Mouse (Mus musculus) yolk sac, embryonic 10.5 days (tissue): ENCODE measurements around the gene Ccdc171.
A peak's percentile ranks its signal among the peaks of the same experiment; 100 is the strongest.

Experiments
- DNase-seq: peaks from one replicate; pipeline ENCODE4 v3.0.0-alpha.2; 2017; ENCODE audit warnings: low spot score

Gene Ccdc171

GRCm38 (mm10) chr4:83794930-83795459, 269.6 kb downstream of the Ccdc171 start:
- no peak for DNase-seq

GRCm38 (mm10) chr4:83797976-83798375, 272.6 kb downstream of the Ccdc171 start:
- no peak for DNase-seq

GRCm38 (mm10) chr4:83798674-83799430, 273.5 kb downstream of the Ccdc171 start:
- no peak for DNase-seq

GRCm38 (mm10) chr4:83800402-83800801, 275.1 kb downstream of the Ccdc171 start:
- DNase-seq = no peak

- DNase-seq = no peak
Observed at GRCm38 (mm10) chr4:83816925-83817324, 291.6 kb downstream of the Ccdc171 start.

- DNase-seq = no peak
Observed at GRCm38 (mm10) chr4:83829718-83830459, 304.5 kb downstream of the Ccdc171 start.

GRCm38 (mm10) chr4:83830891-83831880, 305.8 kb downstream of the Ccdc171 start:
- DNase-seq = peak; percentile 1

- DNase-seq = no peak
Observed at GRCm38 (mm10) chr4:83839077-83839476, 313.7 kb downstream of the Ccdc171 start.

GRCm38 (mm10) chr4:83846304-83846703, 321.0 kb downstream of the Ccdc171 start:
- DNase-seq = no peak

- peak; percentile 7 for DNase-seq
Observed at GRCm38 (mm10) chr4:83853885-83854284, 328.5 kb downstream of the Ccdc171 start.

GRCm38 (mm10) chr4:83861706-83862105, 336.4 kb downstream of the Ccdc171 start:
- DNase-seq = no peak

GRCm38 (mm10) chr4:83862295-83862694, 336.9 kb downstream of the Ccdc171 start:
- no peak for DNase-seq

GRCm38 (mm10) chr4:83876600-83876999, 351.3 kb downstream of the Ccdc171 start:
- DNase-seq = no peak

- no peak for DNase-seq
Observed at GRCm38 (mm10) chr4:83878236-83878635, 352.9 kb downstream of the Ccdc171 start.

GRCm38 (mm10) chr4:83888459-83889054, 363.2 kb downstream of the Ccdc171 start:
- DNase-seq = no peak

GRCm38 (mm10) chr4:83902081-83902645, 376.8 kb downstream of the Ccdc171 start:
- no peak for DNase-seq
